Mouse (Mus musculus) mesoderm, embryonic 11.5 days (tissue): ENCODE results near the gene Kcnh3.

Experiments used
- DNase-seq: peaks from one replicate; pipeline ENCODE4 v3.0.0-alpha.2; 2012; ENCODE audit warnings: low read depth, low spot score

The Kcnh3 gene

GRCm38 (mm10) chr15:99284527-99285188, 60.0 kb downstream of the Kcnh3 start:
- no peak for DNase-seq

- DNase-seq, result no peak
Observed at GRCm38 (mm10) chr15:99285189-99285535, 60.5 kb downstream of the Kcnh3 start.

GRCm38 (mm10) chr15:99290586-99290985, 65.9 kb downstream of the Kcnh3 start:
- DNase-seq, result no peak
